Mouse (Mus musculus): ENCODE measurements around the gene Disc1. TPM values are rescaled to one million over a fixed set of nuclear protein-coding genes. Genes with fewer than 3 reads are reported as not detected.

Disc1 gene
- polyA plus RNA-seq, 1 experiment from 2014 or later = 0.30 TPM

DNA sequence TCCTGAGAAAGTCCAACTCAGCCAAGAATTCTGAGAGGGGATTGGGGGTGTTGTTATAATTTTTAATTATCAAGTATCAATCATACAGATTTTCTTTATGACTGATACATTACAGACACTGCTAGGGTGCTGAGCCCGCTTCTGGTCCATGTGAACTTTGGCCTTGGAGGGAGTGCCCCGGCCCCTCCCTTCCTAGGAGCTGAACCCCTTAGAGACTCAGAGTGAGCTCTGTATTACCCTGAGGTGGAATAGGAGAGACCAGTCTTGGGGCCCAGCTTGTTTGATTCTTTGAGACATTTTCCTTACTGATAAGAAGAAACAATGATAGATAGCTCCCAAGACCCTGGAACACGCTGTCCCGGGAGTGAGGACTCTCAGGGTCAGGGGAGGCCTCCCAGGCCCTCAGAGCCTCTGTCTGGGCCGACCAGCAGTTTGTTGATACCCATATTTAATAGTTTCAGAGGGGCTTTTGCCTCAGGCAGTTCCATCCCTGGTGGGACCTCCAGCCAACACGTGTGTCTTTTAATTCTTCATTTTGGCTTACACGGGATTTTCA lies 192.8 kb downstream of the Disc1 start:
- Histone ChIP-seq H3K27me3 (ENCODE audit: control insufficient read depth, insufficient read depth, low read depth, low read length) (no peaks in the 10 kb centered on the region), H3K9me3 (replicated peaks; ENCODE audit: control insufficient read depth, low read length) (no peaks in the 10 kb centered on the region), H3K9ac (ENCODE audit: low read depth, low read length) (no peak overlapping the region), H3K36me3 (ENCODE audit: control insufficient read depth, insufficient read depth) (no peaks in the 10 kb centered on the region), H3K4me3 (ENCODE audit: low read depth, low read length) (no peak overlapping the region), H3K4me2 (ENCODE audit: low read depth, low read length) (no peak overlapping the region), H3K4me1 (ENCODE audit: control insufficient read depth, low read depth, low read length) (no peaks in the 10 kb centered on the region), H3K27ac (ENCODE audit: low read length) (no peak overlapping the region)
- ATAC-seq (ENCODE audit: low read depth) = no peak
- WGBS (ENCODE audit: insufficient replicate concordance) = 35% methylated on average over 7 of the region's 7 CpGs

DNA sequence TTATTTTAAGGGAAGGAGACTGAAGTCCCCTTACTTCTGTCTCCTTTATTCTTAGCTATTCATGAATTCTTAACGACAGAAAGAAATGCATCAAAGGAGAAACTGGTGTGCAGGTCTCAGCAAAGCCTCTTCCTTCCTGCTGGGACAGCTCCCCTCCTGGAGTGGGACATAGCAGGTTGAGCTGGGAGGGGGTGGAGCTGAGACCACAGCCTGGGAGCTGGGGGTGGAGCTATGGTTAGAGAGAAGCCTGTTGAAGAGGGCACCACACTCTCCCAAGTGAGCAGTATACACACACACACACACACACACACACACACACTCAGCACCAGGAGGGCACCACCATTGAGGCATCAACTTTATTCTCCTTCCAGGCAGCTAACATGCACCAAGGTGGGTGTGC lies 193.4 kb downstream of the Disc1 start:
- no peak overlapping the region for H3K27ac ChIP-seq (ENCODE audit: low read length)
- 0% methylated on average over 1 of the region's 1 CpGs for WGBS (ENCODE audit: insufficient replicate concordance)

DNA sequence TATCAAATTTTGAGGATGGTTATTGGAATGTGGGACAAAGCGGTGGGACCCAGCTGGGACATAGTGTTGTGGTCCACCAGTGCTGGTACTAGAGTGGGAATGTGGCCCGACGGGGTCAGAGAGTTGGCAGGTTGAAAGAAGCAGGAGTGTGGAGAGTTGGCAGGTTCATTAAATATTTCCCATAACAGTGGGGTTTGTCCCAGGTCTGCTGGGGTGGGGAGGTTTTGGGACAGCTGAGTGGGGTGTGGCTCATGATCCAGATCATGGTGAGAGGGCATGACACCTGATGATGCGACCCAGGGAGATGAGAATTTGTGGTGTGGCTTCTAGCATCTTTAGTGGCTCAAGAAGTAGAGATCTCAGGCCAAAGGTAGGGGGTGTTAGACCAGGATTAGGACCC lies 199.0 kb downstream of the Disc1 start:
- H3K27ac ChIP-seq (ENCODE audit: low read length) = no peak overlapping the region
- no peaks in the 10 kb centered on the region for H3K9me3 ChIP-seq (replicated peaks; ENCODE audit: control insufficient read depth, low read length)
- no peak overlapping the region for H3K9ac ChIP-seq (ENCODE audit: low read depth, low read length)
- 79% methylated on average over 4 of the region's 4 CpGs for WGBS (ENCODE audit: insufficient replicate concordance)
- no peaks in the 10 kb centered on the region for H3K27me3 ChIP-seq (ENCODE audit: control insufficient read depth, insufficient read depth, low read depth, low read length)
- no peaks in the 10 kb centered on the region for H3K36me3 ChIP-seq (ENCODE audit: control insufficient read depth, insufficient read depth)
- no peaks in the 10 kb centered on the region for H3K4me1 ChIP-seq (ENCODE audit: control insufficient read depth, low read depth, low read length)
- H3K4me3 ChIP-seq (ENCODE audit: low read depth, low read length) = no peak overlapping the region
- no peak for ATAC-seq (ENCODE audit: low read depth)
- no peak overlapping the region for H3K4me2 ChIP-seq (ENCODE audit: low read depth, low read length)

More for the DNA sequence above, 193.4 kb downstream of the Disc1 start:
- no peaks in the 10 kb centered on the region for H3K9me3 ChIP-seq (replicated peaks; ENCODE audit: control insufficient read depth, low read length)
- no peak overlapping the region for H3K4me3 ChIP-seq (ENCODE audit: low read depth, low read length)
- no peak for ATAC-seq (ENCODE audit: low read depth)
- H3K36me3 ChIP-seq (ENCODE audit: control insufficient read depth, insufficient read depth) = no peaks in the 10 kb centered on the region
- no peaks in the 10 kb centered on the region for H3K27me3 ChIP-seq (ENCODE audit: control insufficient read depth, insufficient read depth, low read depth, low read length)
- H3K4me1 ChIP-seq (ENCODE audit: control insufficient read depth, low read depth, low read length) = no peaks in the 10 kb centered on the region
- H3K9ac ChIP-seq (ENCODE audit: low read depth, low read length) = no peak overlapping the region
- no peak overlapping the region for H3K4me2 ChIP-seq (ENCODE audit: low read depth, low read length)

DNA sequence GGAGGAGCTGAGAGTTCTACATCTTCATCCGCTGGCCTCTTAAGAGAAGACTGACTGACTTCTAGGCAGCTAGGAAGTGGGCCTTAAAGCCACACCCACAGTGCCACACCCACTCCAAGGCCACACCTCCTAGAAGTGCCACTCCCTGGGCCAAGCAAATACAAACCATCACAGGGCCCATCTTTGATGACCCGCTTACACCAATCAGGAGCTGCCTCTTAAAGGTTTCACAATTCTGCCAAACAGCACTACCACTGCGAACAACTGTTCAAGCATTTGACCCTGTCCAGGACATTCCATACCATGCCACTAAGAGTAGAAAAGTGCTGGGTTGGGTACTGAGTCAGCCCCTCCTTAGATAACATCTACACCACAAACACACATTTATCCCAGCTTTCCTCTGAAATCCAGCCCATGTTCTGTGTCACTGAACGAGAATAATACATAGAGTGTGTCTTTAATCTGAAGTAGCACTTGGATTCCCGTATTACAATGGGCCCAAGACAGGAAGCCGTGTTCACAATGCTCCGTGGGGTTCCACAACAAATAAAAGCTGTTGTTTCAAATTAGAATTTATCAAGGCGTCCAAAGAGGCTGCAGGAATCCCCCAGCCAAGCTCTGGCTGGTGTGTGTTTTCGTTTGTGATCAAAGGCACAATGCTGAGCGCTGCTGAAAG lies 199.6 kb downstream of the Disc1 start:
- WGBS (ENCODE audit: insufficient replicate concordance) = 35% methylated on average over 10 of the region's 10 CpGs
- peak overlapping the region; percentile 2; the same call in 1 of the 2 replicates for H3K4me3 ChIP-seq (ENCODE audit: low read depth, low read length)
- no peaks in the 10 kb centered on the region for H3K9me3 ChIP-seq (replicated peaks; ENCODE audit: control insufficient read depth, low read length)
- H3K27ac ChIP-seq (ENCODE audit: low read length) = no peak overlapping the region
- H3K4me1 ChIP-seq (ENCODE audit: control insufficient read depth, low read depth, low read length) = no peaks in the 10 kb centered on the region
- H3K27me3 ChIP-seq (ENCODE audit: control insufficient read depth, insufficient read depth, low read depth, low read length) = no peaks in the 10 kb centered on the region
- no peaks in the 10 kb centered on the region for H3K36me3 ChIP-seq (ENCODE audit: control insufficient read depth, insufficient read depth)
- no peak overlapping the region for H3K9ac ChIP-seq (ENCODE audit: low read depth, low read length)
- H3K4me2 ChIP-seq (ENCODE audit: low read depth, low read length) = peak overlapping the region; percentile 39; the same call in 1 of the 2 replicates
- no peak for ATAC-seq (ENCODE audit: low read depth)

DNA sequence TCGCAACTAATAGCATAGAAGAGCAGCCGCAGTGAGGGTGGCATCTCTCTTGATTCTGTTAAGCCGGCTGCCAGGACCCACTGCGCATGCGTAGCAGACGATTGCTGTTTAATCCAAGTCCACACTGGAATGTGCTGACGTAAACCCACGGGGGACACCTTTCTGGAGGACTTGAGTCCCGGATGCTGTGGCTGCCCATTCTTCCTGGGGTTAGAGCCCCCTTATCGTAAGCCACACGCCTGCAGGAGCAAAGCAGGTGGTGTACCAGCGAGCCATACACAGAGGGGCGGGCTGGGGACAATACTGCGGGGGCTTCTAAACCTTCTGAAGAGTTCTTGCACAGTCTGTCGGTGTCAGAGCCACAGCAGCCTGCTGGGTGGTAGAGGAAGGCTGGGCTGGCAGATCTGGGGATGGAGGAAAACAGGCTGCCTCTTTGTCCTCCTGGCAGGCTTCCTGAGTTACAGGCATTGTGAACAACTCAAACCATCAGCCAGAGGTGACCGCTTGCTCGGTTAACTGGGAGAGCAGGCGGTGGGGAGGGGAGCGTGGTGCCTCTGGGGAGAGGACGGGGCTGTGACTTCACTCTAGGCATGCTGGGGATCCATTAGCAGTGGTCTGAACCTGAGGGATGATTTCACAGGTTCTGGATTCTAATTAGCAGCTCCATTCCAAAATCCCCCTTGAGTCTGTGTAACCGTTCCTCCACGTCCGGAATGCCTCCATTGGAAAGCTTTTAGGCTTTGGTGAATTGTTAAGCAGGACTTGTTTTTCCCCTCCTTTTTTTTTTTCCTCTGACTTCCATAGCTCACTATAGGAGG lies 200.4 kb downstream of the Disc1 start:
- Histone ChIP-seq H3K9ac (ENCODE audit: low read depth, low read length) (no peak overlapping the region), H3K27me3 (ENCODE audit: control insufficient read depth, insufficient read depth, low read depth, low read length) (no peaks in the 10 kb centered on the region), H3K27ac (ENCODE audit: low read length) (no peak overlapping the region), H3K4me3 (ENCODE audit: low read depth, low read length) (peak overlapping the region; percentile 2; the same call in 1 of the 2 replicates), H3K4me2 (ENCODE audit: low read depth, low read length) (peak overlapping the region; percentile 39; the same call in 1 of the 2 replicates), H3K36me3 (ENCODE audit: control insufficient read depth, insufficient read depth) (no peaks in the 10 kb centered on the region), H3K9me3 (replicated peaks; ENCODE audit: control insufficient read depth, low read length) (no peaks in the 10 kb centered on the region), H3K4me1 (ENCODE audit: control insufficient read depth, low read depth, low read length) (no peaks in the 10 kb centered on the region)
- WGBS (ENCODE audit: insufficient replicate concordance) = 25% methylated on average over 23 of the region's 23 CpGs
- ATAC-seq (ENCODE audit: low read depth) = no peak

DNA sequence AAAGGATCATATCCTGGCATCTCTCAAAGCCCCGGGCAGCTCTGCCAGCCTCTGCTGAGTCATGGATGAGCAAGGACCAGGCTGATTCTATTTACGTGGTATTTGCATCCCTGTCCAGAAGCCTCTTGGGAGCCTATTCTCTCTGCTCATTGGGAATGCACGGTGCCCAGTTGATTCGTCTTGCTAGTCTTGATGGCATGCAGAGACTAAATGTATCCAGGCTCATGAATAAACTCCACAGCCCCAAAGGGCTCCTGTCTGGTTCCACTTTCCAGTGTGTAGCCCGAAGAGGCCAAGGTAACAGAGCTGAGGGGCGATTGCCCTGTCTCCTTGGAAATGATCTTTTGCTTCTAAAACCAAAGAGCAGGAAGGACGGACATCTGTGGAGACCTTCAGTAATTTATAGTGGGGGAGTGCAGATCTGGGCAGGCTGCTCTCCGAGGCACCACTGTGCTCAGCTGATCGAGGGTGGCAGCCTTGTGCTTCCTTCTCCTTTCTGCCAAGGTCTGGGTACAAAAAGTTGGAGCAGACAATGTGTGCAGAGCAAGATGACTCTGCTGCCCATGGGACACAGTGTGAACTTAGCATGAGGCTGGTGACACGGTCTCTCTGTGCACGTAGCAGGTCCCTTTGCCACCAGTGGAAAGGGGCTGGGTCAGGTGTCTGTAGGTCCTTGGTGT lies 201.2 kb downstream of the Disc1 start:
- Histone ChIP-seq H3K4me1 (ENCODE audit: control insufficient read depth, low read depth, low read length) (no peaks in the 10 kb centered on the region), H3K9me3 (replicated peaks; ENCODE audit: control insufficient read depth, low read length) (no peaks in the 10 kb centered on the region), H3K9ac (ENCODE audit: low read depth, low read length) (no peak overlapping the region), H3K4me2 (ENCODE audit: low read depth, low read length) (no peak overlapping the region), H3K36me3 (ENCODE audit: control insufficient read depth, insufficient read depth) (no peaks in the 10 kb centered on the region), H3K4me3 (ENCODE audit: low read depth, low read length) (no peak overlapping the region), H3K27me3 (ENCODE audit: control insufficient read depth, insufficient read depth, low read depth, low read length) (no peaks in the 10 kb centered on the region), H3K27ac (ENCODE audit: low read length) (no peak overlapping the region)
- ATAC-seq (ENCODE audit: low read depth) = no peak
- WGBS (ENCODE audit: insufficient replicate concordance) = 46% methylated on average over 11 of the region's 11 CpGs

DNA sequence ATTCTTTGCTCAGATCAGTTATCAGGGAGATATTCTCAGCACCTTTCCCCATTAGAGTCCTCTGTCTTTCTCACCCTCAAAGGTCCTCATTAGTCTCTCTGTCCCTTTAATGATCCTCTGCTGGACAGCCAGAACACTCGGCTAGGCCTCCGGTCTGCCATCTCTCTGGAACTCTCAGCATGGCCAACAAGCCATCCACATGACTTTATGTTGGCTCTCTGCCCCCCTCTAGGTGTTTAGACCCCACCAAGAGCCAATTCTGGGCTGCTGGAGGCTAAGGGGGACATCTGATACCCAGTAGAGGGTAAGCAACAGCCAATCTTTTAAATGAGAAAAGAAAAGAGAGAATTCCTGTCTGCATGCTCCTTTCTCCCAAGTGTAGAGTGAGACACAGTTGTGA lies 203.7 kb downstream of the Disc1 start:
- WGBS (ENCODE audit: insufficient replicate concordance) = 62% methylated on average over 2 of the region's 2 CpGs
- H3K4me3 ChIP-seq (ENCODE audit: low read depth, low read length) = no peak overlapping the region
- H3K4me2 ChIP-seq (ENCODE audit: low read depth, low read length) = no peak overlapping the region
- no peaks in the 10 kb centered on the region for H3K4me1 ChIP-seq (ENCODE audit: control insufficient read depth, low read depth, low read length)
- no peak overlapping the region for H3K27ac ChIP-seq (ENCODE audit: low read length)
- H3K27me3 ChIP-seq (ENCODE audit: control insufficient read depth, insufficient read depth, low read depth, low read length) = no peaks in the 10 kb centered on the region
- no peaks in the 10 kb centered on the region for H3K9me3 ChIP-seq (replicated peaks; ENCODE audit: control insufficient read depth, low read length)
- H3K9ac ChIP-seq (ENCODE audit: low read depth, low read length) = no peak overlapping the region
- no peaks in the 10 kb centered on the region for H3K36me3 ChIP-seq (ENCODE audit: control insufficient read depth, insufficient read depth)
- ATAC-seq (ENCODE audit: low read depth) = no peak

DNA sequence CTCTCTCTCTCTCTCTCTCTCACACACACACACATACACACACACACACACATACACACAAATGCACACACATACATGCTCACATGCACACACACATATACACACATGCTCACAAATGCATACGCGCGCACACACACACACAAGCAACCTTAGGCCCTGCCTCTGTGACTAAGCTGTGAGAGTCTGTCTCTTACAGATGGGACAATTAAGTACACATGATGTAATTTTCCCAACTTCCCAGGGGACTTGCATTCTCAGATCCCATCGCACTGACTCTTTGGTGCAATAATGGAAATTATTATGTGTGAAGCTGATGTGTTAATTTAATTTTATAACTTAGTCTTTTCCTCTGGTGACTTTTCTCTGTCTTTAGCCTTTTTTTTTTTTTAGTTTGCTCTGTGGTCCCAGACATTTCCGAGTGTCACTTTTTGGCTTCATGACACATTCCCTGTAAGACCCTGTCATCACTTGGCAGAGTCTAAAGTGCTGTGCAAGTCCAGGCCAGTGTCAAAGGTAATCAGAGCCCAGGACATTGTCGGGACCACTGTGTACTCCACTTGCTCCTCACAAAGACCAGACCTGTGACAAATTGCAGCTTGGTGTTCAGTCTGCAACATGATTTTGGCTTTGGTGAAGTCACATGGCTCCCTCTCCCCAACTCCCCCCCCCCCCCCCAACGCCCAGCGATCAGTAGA lies 205.0 kb downstream of the Disc1 start:
- WGBS (ENCODE audit: insufficient replicate concordance) = 61% methylated on average over 8 of the region's 8 CpGs
- H3K9ac ChIP-seq (ENCODE audit: low read depth, low read length) = no peak overlapping the region
- H3K9me3 ChIP-seq (replicated peaks; ENCODE audit: control insufficient read depth, low read length) = no peaks in the 10 kb centered on the region
- no peak for ATAC-seq (ENCODE audit: low read depth)
- no peak overlapping the region for H3K4me3 ChIP-seq (ENCODE audit: low read depth, low read length)
- no peak overlapping the region for H3K27ac ChIP-seq (ENCODE audit: low read length)
- H3K27me3 ChIP-seq (ENCODE audit: control insufficient read depth, insufficient read depth, low read depth, low read length) = no peaks in the 10 kb centered on the region
- no peak overlapping the region for H3K4me2 ChIP-seq (ENCODE audit: low read depth, low read length)
- H3K4me1 ChIP-seq (ENCODE audit: control insufficient read depth, low read depth, low read length) = no peaks in the 10 kb centered on the region
- no peaks in the 10 kb centered on the region for H3K36me3 ChIP-seq (ENCODE audit: control insufficient read depth, insufficient read depth)
